Mouse (Mus musculus): Measurements from ENCODE around the gene Card9.

The Card9 gene

GRCm38 (mm10) chr2:26363481-26363880 is 2.8 kb upstream of the Card9 start:
- in situ Hi-C loops (cut with MboI; ENCODE audit: unreplicated experiment in 2 of 2), result no loop called here

GRCm38 (mm10) chr2:26362991-26363390 is 2.3 kb upstream of the Card9 start:
- in situ Hi-C loops (cut with MboI; ENCODE audit: unreplicated experiment in 2 of 2), result no loop called here

GRCm38 (mm10) chr2:26359983-26360382 is 735 bp downstream of the Card9 start:
- in situ Hi-C loops (cut with MboI; ENCODE audit: unreplicated experiment in 2 of 2), result no loop called here

GRCm38 (mm10) chr2:26358667-26359320 is 1.9 kb downstream of the Card9 start:
- in situ Hi-C loops (cut with MboI; ENCODE audit: unreplicated experiment in 2 of 2), result no loop called here

GRCm38 (mm10) chr2:26357484-26357883 is 3.2 kb downstream of the Card9 start:
- in situ Hi-C loops (cut with MboI; ENCODE audit: unreplicated experiment in 2 of 2), result no loop called here

GRCm38 (mm10) chr2:26356678-26357077 is 4.0 kb downstream of the Card9 start:
- in situ Hi-C loops (cut with MboI; ENCODE audit: unreplicated experiment in 2 of 2), result no loop called here

GRCm38 (mm10) chr2:26356231-26356630 is 4.5 kb downstream of the Card9 start:
- in situ Hi-C loops (cut with MboI; ENCODE audit: unreplicated experiment in 2 of 2), result no loop called here

GRCm38 (mm10) chr2:26354401-26354800 is 6.3 kb downstream of the Card9 start:
- in situ Hi-C loops (cut with MboI; ENCODE audit: unreplicated experiment in 2 of 2), result loop anchor here in 1 of 2 experiments (5.0 kb wide), 1 partner anchor 52 kb away; no protein-coding TSS in a partner anchor

- in situ Hi-C loops (cut with MboI; ENCODE audit: unreplicated experiment in 2 of 2), result loop anchor here in 1 of 2 experiments (5.0 kb wide), 1 partner anchor 51 kb away; no protein-coding TSS in a partner anchor
Measured at GRCm38 (mm10) chr2:26353066-26353980, 7.4 kb downstream of the Card9 start.

GRCm38 (mm10) chr2:26352291-26352910 is 8.3 kb downstream of the Card9 start:
- in situ Hi-C loops (cut with MboI; ENCODE audit: unreplicated experiment in 2 of 2), result loop anchor here in 1 of 2 experiments (5.0 kb wide), 1 partner anchor 50 kb away; no protein-coding TSS in a partner anchor

- in situ Hi-C loops (cut with MboI; ENCODE audit: unreplicated experiment in 2 of 2), result loop anchor here in 1 of 2 experiments (5.0 kb wide), 1 partner anchor 49 kb away; no protein-coding TSS in a partner anchor
Measured at GRCm38 (mm10) chr2:26351358-26352290, 9.1 kb downstream of the Card9 start, which contains the start of gene Dnlz. Gene Dnlz, minus strand, starts transcription at chr2:26352110.

- in situ Hi-C loops (cut with MboI; ENCODE audit: unreplicated experiment in 2 of 2), result no loop called here
Measured at GRCm38 (mm10) chr2:26348241-26348640, 12.5 kb downstream of the Card9 start.

- in situ Hi-C loops (cut with MboI; ENCODE audit: unreplicated experiment in 2 of 2), result no loop called here
Measured at GRCm38 (mm10) chr2:26342609-26343490, 17.9 kb downstream of the Card9 start.

- in situ Hi-C loops (cut with MboI; ENCODE audit: unreplicated experiment in 2 of 2), result no loop called here
Measured at GRCm38 (mm10) chr2:26342044-26342443, 18.7 kb downstream of the Card9 start.

GRCm38 (mm10) chr2:26341510-26341981 is 19.2 kb downstream of the Card9 start:
- in situ Hi-C loops (cut with MboI; ENCODE audit: unreplicated experiment in 2 of 2), result no loop called here

- in situ Hi-C loops (cut with MboI; ENCODE audit: unreplicated experiment in 2 of 2), result no loop called here
Measured at GRCm38 (mm10) chr2:26339204-26339551, 21.5 kb downstream of the Card9 start.

- in situ Hi-C loops (cut with MboI; ENCODE audit: unreplicated experiment in 2 of 2), result no loop called here
Measured at GRCm38 (mm10) chr2:26338302-26339203, 22.2 kb downstream of the Card9 start.

- in situ Hi-C loops (cut with MboI; ENCODE audit: unreplicated experiment in 2 of 2), result no loop called here
Measured at GRCm38 (mm10) chr2:26330702-26331101, 30.0 kb downstream of the Card9 start.

Data from v-Abl transformed pro-B cells (cell line).